Mouse (Mus musculus) cerebellum, postnatal 36 days (tissue): ENCODE data around the gene Mcm10.

Experiments used
- DNase-seq, 2 experiments: peaks; one replicate each; pipeline ENCODE4 v3.0.0; 2021 to 2022; ENCODE audit warnings: mixed read lengths in 2 of 2

Mcm10 gene

GRCm38 (mm10) chr2:5031215-5031614 lies 18.6 kb upstream of the Mcm10 start:
- DNase-seq: peak; percentile 64 to 69

DNA sequence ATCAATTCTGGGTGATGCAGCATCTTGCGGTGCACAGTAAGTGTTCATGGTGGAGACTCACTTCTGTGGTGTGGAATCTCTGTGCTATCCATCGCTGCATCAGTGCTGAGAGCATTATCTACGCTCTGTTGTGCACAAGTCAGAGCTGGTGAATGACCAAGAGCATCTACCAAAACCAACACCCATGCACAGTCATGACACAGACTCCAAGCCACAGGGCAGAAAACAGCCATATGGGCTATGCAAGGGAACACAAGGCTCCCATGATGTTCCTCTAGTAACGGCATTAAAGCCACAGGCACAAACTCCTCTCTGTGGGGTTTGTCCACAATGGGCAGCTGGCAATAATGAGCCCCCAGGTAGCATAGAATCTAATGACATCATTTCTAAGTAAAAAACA lies 17.2 kb upstream of the Mcm10 start:
- no peak for DNase-seq

GRCm38 (mm10) chr2:5028047-5028446 lies 15.5 kb upstream of the Mcm10 start:
- no peak for DNase-seq

GRCm38 (mm10) chr2:5027057-5027456 lies 14.5 kb upstream of the Mcm10 start:
- DNase-seq: no peak

DNA sequence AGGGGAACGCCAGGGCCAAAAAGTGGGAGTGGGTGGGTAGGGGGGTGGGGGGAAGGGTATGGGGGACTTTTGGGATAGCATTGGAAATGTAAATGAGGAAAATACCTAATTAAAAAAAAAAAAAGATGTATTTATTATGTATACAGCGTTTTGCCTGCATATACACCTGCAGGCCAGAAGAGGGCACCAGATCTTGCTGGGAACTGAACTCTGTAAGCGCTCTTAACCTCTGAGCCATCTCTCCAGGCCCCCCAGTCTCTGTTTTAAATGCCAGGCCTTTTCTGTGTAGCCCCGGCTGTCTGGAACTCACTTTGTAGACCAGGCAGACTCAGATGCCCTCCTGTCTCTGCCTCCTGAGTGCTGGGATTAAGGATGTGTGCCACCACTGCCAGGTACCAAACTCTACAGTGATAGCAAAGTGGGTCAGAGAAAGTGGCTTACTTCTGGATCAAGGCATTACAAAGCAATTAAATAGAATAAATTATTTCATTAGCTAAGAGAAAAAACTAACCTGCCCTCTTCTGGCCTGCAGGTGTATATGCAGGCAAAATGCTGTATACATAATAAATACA lies 12.7 kb upstream of the Mcm10 start:
- DNase-seq: no peak

DNA sequence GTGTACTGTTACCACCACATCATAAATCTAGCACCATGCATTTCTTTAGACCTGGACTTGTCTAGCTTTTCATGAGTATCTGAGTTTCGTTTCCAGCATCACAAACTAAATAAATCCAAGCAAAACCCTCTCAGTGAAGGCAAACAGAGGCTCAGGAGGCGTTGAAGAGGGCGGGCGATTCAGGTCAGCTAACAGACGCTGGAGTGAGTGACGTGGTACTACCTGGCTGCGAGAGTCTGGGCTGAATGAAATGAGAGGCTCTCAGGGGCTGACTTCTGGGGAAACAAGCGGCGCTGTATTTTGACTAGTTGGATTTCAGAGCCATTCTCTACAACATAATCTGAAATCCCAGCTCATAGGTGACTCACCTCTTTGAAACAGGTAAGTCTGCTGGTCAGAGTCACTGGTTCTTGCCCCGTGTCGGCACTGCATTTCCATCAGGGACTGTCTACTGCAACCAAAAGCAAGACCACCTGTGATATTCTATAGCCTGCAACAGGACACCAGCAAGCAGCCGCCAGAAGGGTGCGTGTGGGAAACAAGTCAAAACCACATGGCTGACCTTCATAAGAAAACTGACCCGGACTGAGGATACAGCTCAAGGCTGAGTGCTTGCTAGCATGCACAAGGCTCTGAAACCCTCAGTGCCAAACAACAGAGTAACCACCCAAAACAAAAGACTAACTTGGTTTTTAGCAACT lies 11.3 kb upstream of the Mcm10 start:
- no peak for DNase-seq

GRCm38 (mm10) chr2:5023275-5023674 lies 10.7 kb upstream of the Mcm10 start:
- no peak for DNase-seq

- no peak for DNase-seq
Observed at GRCm38 (mm10) chr2:5019708-5020107, 7.1 kb upstream of the Mcm10 start.

DNA sequence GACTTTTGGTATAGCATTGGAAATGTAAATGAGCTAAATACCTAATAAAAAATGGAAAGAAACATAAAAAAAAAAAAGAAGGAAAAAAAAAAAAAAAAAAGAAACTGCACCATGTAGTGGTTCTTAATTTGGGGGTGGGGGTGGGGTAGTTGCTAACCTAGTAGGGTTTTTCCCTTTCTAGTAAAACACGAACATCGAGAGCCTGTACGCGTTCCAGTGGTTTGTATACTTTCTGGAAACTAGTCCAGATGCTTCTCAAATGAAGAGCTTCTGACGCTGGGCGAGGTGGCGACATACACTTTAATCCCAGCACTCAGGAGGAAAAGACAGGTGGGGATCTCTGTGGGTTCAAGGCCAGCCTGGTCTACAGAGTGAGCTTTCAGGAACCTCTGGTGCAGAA lies 4.3 kb upstream of the Mcm10 start:
- no peak for DNase-seq

GRCm38 (mm10) chr2:5015527-5015926 lies 2.9 kb upstream of the Mcm10 start:
- DNase-seq: no peak

DNA sequence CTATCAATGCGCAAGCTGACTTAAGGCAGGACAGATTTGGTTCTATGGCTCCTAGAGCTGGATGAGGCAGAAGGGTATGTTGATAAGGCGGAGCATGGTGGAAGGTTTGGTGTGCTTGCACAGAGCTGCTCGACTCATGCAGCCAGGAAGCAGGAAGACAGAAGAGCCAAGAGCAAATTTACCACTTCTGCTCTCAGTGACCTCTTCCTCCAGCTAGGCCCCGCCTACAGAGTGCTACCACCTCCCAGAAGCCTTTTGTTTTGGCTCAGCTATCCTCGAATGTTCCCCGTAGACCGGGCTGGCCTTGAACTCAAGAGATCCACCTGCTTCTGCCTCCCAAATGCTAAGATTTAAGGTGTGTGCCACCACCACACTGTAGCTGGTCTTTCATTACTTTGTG lies 2.0 kb upstream of the Mcm10 start:
- no peak for DNase-seq

GRCm38 (mm10) chr2:5011898-5012490 lies 597 bp downstream of the Mcm10 start:
- DNase-seq: no peak

DNA sequence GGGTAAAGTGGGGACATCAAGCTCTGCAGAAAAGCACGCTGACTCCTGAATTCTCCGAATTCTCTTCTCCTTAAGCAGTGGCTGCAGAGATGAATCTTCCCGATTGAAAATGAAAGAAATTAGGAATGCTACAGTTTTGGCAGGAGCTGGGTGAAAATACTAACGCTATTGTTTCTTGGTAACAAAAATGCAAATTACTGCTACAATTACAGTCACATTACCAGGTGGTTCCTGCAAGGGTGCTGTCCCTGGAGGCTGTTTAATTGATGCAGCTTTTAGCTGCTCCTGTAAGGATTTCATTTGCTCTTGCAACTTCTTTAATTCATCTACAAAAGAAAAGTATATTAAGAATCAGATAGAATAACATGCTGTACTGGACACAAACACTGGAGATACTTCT lies 5.5 kb downstream of the Mcm10 start:
- no peak for DNase-seq

DNA sequence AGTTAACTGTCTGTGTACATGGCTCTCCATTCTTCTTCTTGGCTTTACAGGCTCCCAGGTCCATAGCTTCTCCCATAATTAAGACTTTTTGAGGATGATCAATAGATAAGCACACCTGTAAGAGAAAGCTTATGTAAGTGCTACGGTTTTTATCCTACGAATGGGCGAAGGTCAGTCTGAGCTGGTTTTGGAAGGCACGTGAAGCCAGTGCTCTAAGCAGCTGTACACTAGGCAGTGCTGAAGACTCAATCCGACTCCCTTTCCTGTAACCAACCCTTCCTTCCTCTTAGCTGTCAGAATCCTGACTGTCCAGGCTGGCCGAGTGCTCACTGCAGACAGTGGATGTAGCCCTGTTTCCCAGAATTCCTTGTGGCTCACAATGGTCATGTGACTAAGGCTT lies 11.3 kb downstream of the Mcm10 start:
- no peak for DNase-seq

GRCm38 (mm10) chr2:4998905-4999304 lies 13.7 kb downstream of the Mcm10 start:
- no peak for DNase-seq

- DNase-seq: no peak
Observed at GRCm38 (mm10) chr2:4996421-4996824, 16.2 kb downstream of the Mcm10 start.

- no peak for DNase-seq
Observed at GRCm38 (mm10) chr2:4995646-4996045, 16.9 kb downstream of the Mcm10 start.

DNA sequence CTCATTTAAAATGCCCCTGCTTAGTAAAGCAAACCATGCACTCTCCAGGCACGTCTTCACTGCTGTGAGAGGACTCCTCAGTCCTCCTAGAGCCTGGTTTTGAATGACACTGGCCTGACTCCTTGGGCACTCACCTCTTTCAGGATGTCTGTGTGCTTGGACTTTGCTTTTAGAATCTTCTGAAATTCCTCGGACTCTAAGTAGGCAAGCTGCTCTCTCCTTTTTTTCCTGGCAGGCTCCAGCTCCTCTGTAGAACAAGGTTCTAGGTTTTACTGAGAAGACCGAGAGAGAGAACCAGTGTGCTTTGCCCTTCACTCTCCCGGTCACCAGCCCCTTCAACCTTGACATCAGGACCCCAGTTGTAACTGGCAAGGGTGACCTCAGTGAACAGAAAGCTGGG lies 18.2 kb downstream of the Mcm10 start:
- DNase-seq: no peak

- no peak for DNase-seq
Observed at GRCm38 (mm10) chr2:4993584-4993983, 19.0 kb downstream of the Mcm10 start.

DNA sequence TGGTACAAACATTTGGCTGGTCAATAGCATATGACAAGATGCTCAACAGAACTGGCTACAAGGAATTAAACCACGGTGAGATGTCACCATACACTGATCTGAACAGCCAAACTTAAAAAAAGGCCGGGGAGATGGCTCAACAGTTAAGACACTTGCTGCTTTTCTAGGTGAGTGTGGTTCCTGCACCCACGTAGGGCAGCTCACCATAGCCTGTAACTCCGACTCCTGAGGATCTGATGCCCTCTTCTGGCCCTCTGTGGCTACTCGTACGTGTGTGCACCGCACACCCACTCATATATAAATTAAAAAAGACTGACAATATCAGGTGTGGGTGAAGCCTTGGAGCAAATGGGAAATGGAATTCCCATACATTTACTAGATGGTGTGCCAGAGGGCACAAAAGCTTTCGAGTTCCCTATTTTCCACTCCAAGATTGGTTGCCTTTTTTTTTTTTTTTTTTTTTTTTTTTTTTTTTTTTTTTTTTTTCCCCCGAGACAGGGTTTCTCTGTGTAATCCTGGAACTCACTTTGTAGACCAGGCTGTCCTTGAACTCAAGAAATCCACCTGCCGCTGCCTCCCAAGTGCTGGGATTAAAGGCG lies 23.7 kb downstream of the Mcm10 start:
- no peak for DNase-seq

DNA sequence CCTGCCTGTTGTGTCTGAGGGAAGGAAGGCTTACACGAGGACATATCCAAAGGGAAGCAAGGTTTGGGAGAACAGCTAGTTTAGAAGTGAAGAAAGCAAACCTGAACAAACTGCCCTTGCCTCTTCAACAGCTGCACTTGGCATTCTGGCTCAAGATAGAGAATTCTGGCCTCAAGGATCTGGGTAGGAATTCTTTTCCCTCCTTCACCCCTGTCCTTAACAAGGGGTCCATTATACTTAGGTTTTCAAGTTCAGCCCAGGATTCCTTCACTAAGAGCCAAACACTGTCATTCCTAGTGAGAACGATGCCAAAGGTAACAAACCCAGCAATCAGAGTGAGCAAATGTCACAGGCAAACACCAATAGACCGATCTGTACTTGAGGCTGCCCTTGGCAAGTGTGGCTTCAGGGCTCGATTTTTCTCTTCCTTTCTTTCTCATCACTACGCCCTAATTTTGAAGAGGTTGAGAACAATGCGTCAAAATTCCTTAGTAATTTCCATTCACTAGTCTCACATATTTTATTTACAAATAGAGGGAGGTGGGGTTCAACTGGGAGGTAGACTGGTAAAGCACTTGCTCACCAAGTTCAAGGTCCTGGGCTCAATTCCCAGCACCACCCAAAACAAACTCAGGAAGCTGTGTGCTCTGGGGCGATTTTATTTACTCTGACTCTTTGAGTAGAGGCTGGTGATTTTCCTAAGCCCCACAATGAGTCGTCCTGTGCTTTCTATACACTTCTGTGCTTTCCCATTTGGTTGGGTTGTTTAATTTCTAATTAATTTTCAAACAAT lies 25.0 kb downstream of the Mcm10 start:
- DNase-seq: no peak

DNA sequence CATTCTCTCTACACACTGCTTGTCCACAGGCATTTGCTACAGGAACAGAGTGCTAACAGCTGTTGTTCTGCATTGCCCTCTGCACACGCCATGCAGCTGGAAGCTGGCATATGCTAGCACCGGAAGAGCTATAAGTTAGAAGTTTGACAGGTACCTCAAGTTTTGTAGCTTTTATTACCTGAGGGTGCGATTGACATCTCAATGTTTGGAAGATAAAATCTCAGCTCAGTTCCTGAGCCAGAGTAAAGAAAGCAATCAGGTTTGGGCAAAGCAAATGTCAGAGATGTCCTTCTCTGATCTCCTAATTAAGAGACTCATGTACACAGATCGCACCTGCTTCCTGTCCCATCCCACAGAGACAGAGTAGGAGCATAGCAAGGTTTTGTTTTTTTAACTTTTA lies 25.8 kb downstream of the Mcm10 start:
- no peak for DNase-seq

DNA sequence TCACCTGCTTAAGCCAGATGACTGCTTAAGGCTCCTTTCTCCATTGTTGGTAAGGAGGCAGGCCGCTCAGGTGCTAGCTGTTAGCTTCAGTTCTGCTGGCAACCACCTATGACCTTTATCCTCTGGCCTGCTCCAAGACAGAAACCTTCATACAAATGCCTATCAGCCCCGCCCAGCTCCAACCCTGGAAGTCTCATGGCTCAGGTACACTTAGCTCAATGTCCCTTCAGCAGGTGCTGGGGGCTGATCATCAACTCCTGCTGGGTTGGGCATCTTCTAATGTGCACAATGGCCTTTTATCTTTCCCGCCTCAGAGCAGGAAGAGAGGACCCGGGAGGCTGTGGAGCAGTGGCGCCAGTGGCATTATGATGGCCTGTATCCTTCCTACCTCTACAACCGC lies 27.6 kb downstream of the Mcm10 start:
- no peak for DNase-seq
